Mouse (Mus musculus) neutrophil, adult 5-6 weeks (primary cell): ENCODE results near the gene Ece1. TPM values are rescaled to one million over a fixed set of nuclear protein-coding genes. Genes with fewer than 3 reads are reported as not detected.

Experiments used
- ATAC-seq: fragments of 151-379, 151-347 bp; 2 replicates; pipeline ENCODE4 v1.8.0; 2017; ENCODE audit warnings: mild to moderate bottlenecking, moderate TSS enrichment; ENCODE audit not compliant: insufficient number of reproducible peaks, poor library complexity, low FRiP score, severe bottlenecking; ENCODE audit errors: extremely low read depth
- total RNA-seq: library from RNA; stranded (forward); fragments of 200-1000 nt; gene quantifications from 2 replicates; pipeline ENCODE4 v1.2.3, GENCODE M21; 2017

Gene Ece1
- total RNA-seq, 1 experiment from 2014 or later = 5.7 TPM

- no peak for ATAC-seq
Observed at GRCm38 (mm10) chr4:137928813-137929212, 66.8 kb downstream of the Ece1 start.

- no peak for ATAC-seq
Observed at GRCm38 (mm10) chr4:137929341-137930016, 67.4 kb downstream of the Ece1 start.

- no peak for ATAC-seq
Observed at GRCm38 (mm10) chr4:137930500-137931008, 68.5 kb downstream of the Ece1 start.

- no peak for ATAC-seq
Observed at GRCm38 (mm10) chr4:137931009-137931757, 69.1 kb downstream of the Ece1 start.

- no peak for ATAC-seq
Observed at GRCm38 (mm10) chr4:137932554-137933178, 70.6 kb downstream of the Ece1 start.

GRCm38 (mm10) chr4:137933328-137933727 lies 71.3 kb downstream of the Ece1 start:
- ATAC-seq = no peak

- no peak for ATAC-seq
Observed at GRCm38 (mm10) chr4:137936134-137936533, 74.1 kb downstream of the Ece1 start.

- ATAC-seq = no peak
Observed at GRCm38 (mm10) chr4:137940061-137940460, 78.0 kb downstream of the Ece1 start.

GRCm38 (mm10) chr4:137941131-137941844 lies 79.3 kb downstream of the Ece1 start:
- ATAC-seq = no peak

GRCm38 (mm10) chr4:137941871-137942781 lies 80.1 kb downstream of the Ece1 start:
- no peak for ATAC-seq

GRCm38 (mm10) chr4:137942782-137943486 lies 80.9 kb downstream of the Ece1 start:
- ATAC-seq = no peak

GRCm38 (mm10) chr4:137943540-137943939 lies 81.5 kb downstream of the Ece1 start:
- ATAC-seq = no peak

- ATAC-seq = no peak
Observed at GRCm38 (mm10) chr4:137945376-137945775, 83.3 kb downstream of the Ece1 start.

GRCm38 (mm10) chr4:137946419-137946818 lies 84.4 kb downstream of the Ece1 start:
- ATAC-seq = no peak

- ATAC-seq = no peak
Observed at GRCm38 (mm10) chr4:137952840-137953239, 90.8 kb downstream of the Ece1 start.

GRCm38 (mm10) chr4:137954184-137954583 lies 92.1 kb downstream of the Ece1 start:
- no peak for ATAC-seq

- no peak for ATAC-seq
Observed at GRCm38 (mm10) chr4:137954926-137955396, 92.9 kb downstream of the Ece1 start.

GRCm38 (mm10) chr4:137956260-137956659 lies 94.2 kb downstream of the Ece1 start:
- no peak for ATAC-seq
